Mouse (Mus musculus): ENCODE results near the gene Ddost. TPM values are rescaled to one million over a fixed set of nuclear protein-coding genes. Genes with fewer than 3 reads are reported as not detected.

Ddost gene
- polyA plus RNA-seq, 1 experiment: 95.5 TPM

GRCm38 (mm10) chr4:138344891-138345545 lies 40.5 kb downstream of the Ddost start:
- TF ChIP-seq GATA1 (IDR thresholded peaks at IDR 0.05; ENCODE audit: low read length): no peak

GRCm38 (mm10) chr4:138347280-138347679 lies 42.8 kb downstream of the Ddost start:
- TF ChIP-seq GATA1 (IDR thresholded peaks at IDR 0.05; ENCODE audit: low read length): no peak

GRCm38 (mm10) chr4:138348716-138349115 lies 44.2 kb downstream of the Ddost start:
- TF ChIP-seq GATA1 (IDR thresholded peaks at IDR 0.05; ENCODE audit: low read length): no peak

GRCm38 (mm10) chr4:138351821-138352220 lies 47.3 kb downstream of the Ddost start:
- no peak for TF ChIP-seq GATA1 (IDR thresholded peaks at IDR 0.05; ENCODE audit: low read length)

GRCm38 (mm10) chr4:138352692-138353091 lies 48.2 kb downstream of the Ddost start:
- no peak for TF ChIP-seq GATA1 (IDR thresholded peaks at IDR 0.05; ENCODE audit: low read length)

- TF ChIP-seq GATA1 (IDR thresholded peaks at IDR 0.05; ENCODE audit: low read length): no peak
These were observed 49.1 kb downstream of the Ddost start for GRCm38 (mm10) chr4:138353438-138354171.

- no peak for TF ChIP-seq GATA1 (IDR thresholded peaks at IDR 0.05; ENCODE audit: low read length)
These were observed 51.0 kb downstream of the Ddost start for GRCm38 (mm10) chr4:138355496-138355895.

GRCm38 (mm10) chr4:138356141-138356540 lies 51.6 kb downstream of the Ddost start:
- no peak for TF ChIP-seq GATA1 (IDR thresholded peaks at IDR 0.05; ENCODE audit: low read length)

- no peak for TF ChIP-seq GATA1 (IDR thresholded peaks at IDR 0.05; ENCODE audit: low read length)
These were observed 52.0 kb downstream of the Ddost start for GRCm38 (mm10) chr4:138356551-138356950.

- TF ChIP-seq GATA1 (IDR thresholded peaks at IDR 0.05; ENCODE audit: low read length): no peak
These were observed 53.6 kb downstream of the Ddost start for GRCm38 (mm10) chr4:138358176-138358575.

- no peak for TF ChIP-seq GATA1 (IDR thresholded peaks at IDR 0.05; ENCODE audit: low read length)
These were observed 56.9 kb downstream of the Ddost start for GRCm38 (mm10) chr4:138361370-138361821.

Other genes starting within 250 kb of the Ddost start
- gene Hp1bp3, start 88.4 kb upstream of the Ddost start, polyA plus RNA-seq (2012): 59.0 and 59.7 TPM in 2 replicates
- gene Sh2d5, start 54.3 kb upstream of the Ddost start, polyA plus RNA-seq (2012): 1.1 and 1.3 TPM in 2 replicates
- gene Kif17, start 54.3 kb upstream of the Ddost start, polyA plus RNA-seq (2012): 0.05 TPM in 1 of 2 replicates, not detected in the other
- gene Pink1, start 21.6 kb downstream of the Ddost start, polyA plus RNA-seq (2012): 21.1 and 22.5 TPM in 2 replicates
- not detected in 2 replicates for gene Cda, start 63.3 kb downstream of the Ddost start, polyA plus RNA-seq (2012)
- gene Fam43b, start 91.8 kb downstream of the Ddost start, polyA plus RNA-seq (2012): not detected in 2 replicates
- 39.3 and 48.9 TPM in 2 replicates for gene Mul1, start 129.9 kb downstream of the Ddost start, polyA plus RNA-seq (2012)
- gene Camk2n1, start 149.6 kb downstream of the Ddost start, polyA plus RNA-seq (2012): 0.05 and 0.08 TPM in 2 replicates